Mouse (Mus musculus) hindbrain, embryonic 15.5 days (tissue): ENCODE results near the gene D1Ertd622e. TPM values are rescaled to one million over a fixed set of nuclear protein-coding genes. Genes with fewer than 3 reads are reported as not detected.
A peak's percentile ranks its signal among the peaks of the same experiment; 100 is the strongest.

Experiments
- ATAC-seq: fragments of 200-750 bp; cut with Nextera tagmentation; 2 replicates; pipeline ENCODE4 v1.8.0; 2017; ENCODE audit warnings: low read depth, moderate number of reproducible peaks, moderate TSS enrichment; ENCODE audit not compliant: low FRiP score
- H3K27ac ChIP-seq: fragments of 300-500 bp; sonication (generic); replicated peaks from 2 replicates; pipeline ENCODE4 v1.5.1; 2015; ENCODE audit warnings: mild to moderate bottlenecking, inconsistent platforms
- H3K27me3 ChIP-seq: fragments of 300-500 bp; sonication (generic); 2 replicates; pipeline ENCODE4 v1.6.1; 2015; ENCODE audit warnings: control low read depth, inconsistent platforms
- H3K36me3 ChIP-seq: fragments of 300-500 bp; sonication (generic); 2 replicates; pipeline ENCODE4 v1.6.1; 2015; ENCODE audit warnings: control low read depth, inconsistent platforms
- H3K4me1 ChIP-seq: fragments of 300-500 bp; sonication (generic); replicated peaks from 2 replicates; pipeline ENCODE4 v1.6.1; 2015; ENCODE audit warnings: control low read depth, inconsistent platforms
- H3K4me2 ChIP-seq: fragments of 300-500 bp; sonication (generic); 2 replicates; pipeline ENCODE4 v1.6.1; 2015; ENCODE audit warnings: moderate library complexity, mild to moderate bottlenecking, inconsistent platforms
- H3K4me3 ChIP-seq: fragments of 300-500 bp; sonication (generic); 2 replicates; pipeline ENCODE4 v1.5.1; 2015; ENCODE audit warnings: mild to moderate bottlenecking, inconsistent platforms
- H3K9ac ChIP-seq: fragments of 300-500 bp; sonication (generic); 2 replicates; pipeline ENCODE4 v1.6.1; 2015; ENCODE audit warnings: inconsistent platforms
- H3K9me3 ChIP-seq: fragments of 300-500 bp; sonication (generic); 2 replicates; pipeline ENCODE4 v1.6.1; 2016; ENCODE audit warnings: control low read depth, inconsistent platforms
- WGBS: fragments of 180-500 bp; shearing (Covaris S2); methylation state at CpG from one replicate; pipeline ENCODE4 v1.1.7; 2015; 5-methylcytosine and 5-hydroxymethylcytosine counted together
- polyA plus RNA-seq: library from polyadenylated mRNA; unstranded; fragments of >200 nt; fragmentation: Nextera tagmentation; extraction: Ambion mirVana; gene quantifications from 2 replicates; pipeline ENCODE4 v1.2.1, GENCODE M21; 2015

The D1Ertd622e gene
- polyA plus RNA-seq, result 55.6 and 57.3 TPM in 2 replicates

GRCm38 (mm10) chr1:97661406-97662241, at the start of gene D1Ertd622e:
TSS of gene D1Ertd622e (minus strand) at chr1:97662074.
- Histone ChIP-seq H3K9me3 (no peaks in the 10 kb centered on the region), H3K4me3 (peak within 1 kb of the TSS; percentile 95), H3K4me2 (peak within 1 kb of the TSS; percentile 76), H3K27me3 (no peaks in the 10 kb centered on the region), H3K27ac (peak within 1 kb of the TSS; percentile 99), H3K4me1 (peaks cover 41% of the 10 kb centered on the region), H3K9ac (peak within 1 kb of the TSS; percentile 99), H3K36me3 (no peaks in the 10 kb centered on the region)
- WGBS, result under 1% methylated on average over 69 of the region's 106 CpGs
- ATAC-seq, result peak; percentile 95

- 90% methylated on average over 3 of the region's 3 CpGs for WGBS
- Histone ChIP-seq H3K4me1 (no peaks in the 10 kb centered on the region), H3K27me3 (no peaks in the 10 kb centered on the region), H3K4me3 (no peak overlapping the region), H3K4me2 (no peak overlapping the region), H3K36me3 (peaks cover 52% of the 10 kb centered on the region), H3K27ac (no peak overlapping the region), H3K9ac (no peak overlapping the region), H3K9me3 (no peaks in the 10 kb centered on the region)
- no peak for ATAC-seq
Measured at GRCm38 (mm10) chr1:97710520-97710919, 48.6 kb upstream of the D1Ertd622e start.

GRCm38 (mm10) chr1:97705389-97705788, 43.5 kb upstream of the D1Ertd622e start:
- no peak overlapping the region for H3K4me2 ChIP-seq
- no peaks in the 10 kb centered on the region for H3K9me3 ChIP-seq
- no peaks in the 10 kb centered on the region for H3K27me3 ChIP-seq
- H3K36me3 ChIP-seq, result peaks cover 19% of the 10 kb centered on the region
- ATAC-seq, result no peak
- no peak overlapping the region for H3K27ac ChIP-seq
- no peak overlapping the region for H3K9ac ChIP-seq
- H3K4me1 ChIP-seq, result no peaks in the 10 kb centered on the region
- H3K4me3 ChIP-seq, result no peak overlapping the region

- no peaks in the 10 kb centered on the region for H3K9me3 ChIP-seq
- no peaks in the 10 kb centered on the region for H3K4me1 ChIP-seq
- no peaks in the 10 kb centered on the region for H3K27me3 ChIP-seq
- no peak overlapping the region for H3K27ac ChIP-seq
- no peak overlapping the region for H3K4me2 ChIP-seq
- H3K36me3 ChIP-seq, result peaks cover 19% of the 10 kb centered on the region
- 88% methylated on average over 1 of the region's 1 CpGs for WGBS
- ATAC-seq, result no peak
- H3K4me3 ChIP-seq, result no peak overlapping the region
- H3K9ac ChIP-seq, result no peak overlapping the region
Measured at GRCm38 (mm10) chr1:97704646-97705045, 42.8 kb upstream of the D1Ertd622e start.

GRCm38 (mm10) chr1:97698956-97699570, 37.2 kb upstream of the D1Ertd622e start:
- ATAC-seq, result peak; percentile 84
- Histone ChIP-seq H3K36me3 (no peaks in the 10 kb centered on the region), H3K9me3 (no peaks in the 10 kb centered on the region), H3K27me3 (no peaks in the 10 kb centered on the region), H3K4me3 (no peak overlapping the region), H3K27ac (no peak overlapping the region), H3K4me2 (no peak overlapping the region), H3K9ac (no peak overlapping the region), H3K4me1 (0 out of 2 replicates have a peak, but pooled peaks cover 4% of the 10 kb centered on the region)
- 23% methylated on average over 11 of the region's 11 CpGs for WGBS

GRCm38 (mm10) chr1:97697273-97697672, 35.4 kb upstream of the D1Ertd622e start:
- Histone ChIP-seq H3K27me3 (no peaks in the 10 kb centered on the region), H3K27ac (no peak overlapping the region), H3K4me3 (no peak overlapping the region), H3K4me2 (no peak overlapping the region), H3K9me3 (no peaks in the 10 kb centered on the region), H3K9ac (no peak overlapping the region), H3K4me1 (0 out of 2 replicates have a peak, but pooled peaks cover 4% of the 10 kb centered on the region), H3K36me3 (no peaks in the 10 kb centered on the region)
- WGBS, result 100% methylated on average over 1 of the region's 1 CpGs
- no peak for ATAC-seq

- Histone ChIP-seq H3K36me3 (no peaks in the 10 kb centered on the region), H3K9me3 (no peaks in the 10 kb centered on the region), H3K4me2 (no peak overlapping the region), H3K9ac (no peak overlapping the region), H3K4me1 (no peaks in the 10 kb centered on the region), H3K4me3 (no peak overlapping the region), H3K27ac (no peak overlapping the region), H3K27me3 (no peaks in the 10 kb centered on the region)
- ATAC-seq, result no peak
Measured at GRCm38 (mm10) chr1:97693825-97694224, 32.0 kb upstream of the D1Ertd622e start.

- H3K4me1 ChIP-seq, result no peaks in the 10 kb centered on the region
- no peak overlapping the region for H3K27ac ChIP-seq
- no peak overlapping the region for H3K9ac ChIP-seq
- no peak for ATAC-seq
- 17% methylated on average over 3 of the region's 3 CpGs for WGBS
- no peaks in the 10 kb centered on the region for H3K27me3 ChIP-seq
- no peaks in the 10 kb centered on the region for H3K9me3 ChIP-seq
- H3K36me3 ChIP-seq, result no peaks in the 10 kb centered on the region
- no peak overlapping the region for H3K4me2 ChIP-seq
- no peak overlapping the region for H3K4me3 ChIP-seq
Measured at GRCm38 (mm10) chr1:97688756-97689155, 26.9 kb upstream of the D1Ertd622e start.

GRCm38 (mm10) chr1:97676526-97677177, 14.8 kb upstream of the D1Ertd622e start:
- Histone ChIP-seq H3K27ac (no peak overlapping the region), H3K9me3 (no peaks in the 10 kb centered on the region), H3K36me3 (no peaks in the 10 kb centered on the region), H3K9ac (no peak overlapping the region), H3K4me2 (no peak overlapping the region), H3K27me3 (no peaks in the 10 kb centered on the region), H3K4me1 (no peaks in the 10 kb centered on the region), H3K4me3 (no peak overlapping the region)
- WGBS, result 84% methylated on average over 4 of the region's 4 CpGs
- no peak for ATAC-seq

GRCm38 (mm10) chr1:97676115-97676514, 14.2 kb upstream of the D1Ertd622e start:
- ATAC-seq, result no peak
- H3K36me3 ChIP-seq, result no peaks in the 10 kb centered on the region
- H3K27ac ChIP-seq, result no peak overlapping the region
- H3K4me3 ChIP-seq, result no peak overlapping the region
- no peaks in the 10 kb centered on the region for H3K9me3 ChIP-seq
- H3K4me1 ChIP-seq, result no peaks in the 10 kb centered on the region
- H3K9ac ChIP-seq, result no peak overlapping the region
- H3K27me3 ChIP-seq, result no peaks in the 10 kb centered on the region
- no peak overlapping the region for H3K4me2 ChIP-seq
- 64% methylated on average over 2 of the region's 2 CpGs for WGBS

- no peaks in the 10 kb centered on the region for H3K9me3 ChIP-seq
- H3K9ac ChIP-seq, result no peak overlapping the region
- no peak overlapping the region for H3K4me2 ChIP-seq
- H3K27ac ChIP-seq, result no peak overlapping the region
- H3K36me3 ChIP-seq, result no peaks in the 10 kb centered on the region
- no peak overlapping the region for H3K4me3 ChIP-seq
- WGBS, result 82% methylated on average over 2 of the region's 2 CpGs
- ATAC-seq, result no peak
- H3K27me3 ChIP-seq, result no peaks in the 10 kb centered on the region
- no peaks in the 10 kb centered on the region for H3K4me1 ChIP-seq
Measured at GRCm38 (mm10) chr1:97672849-97673248, 11.0 kb upstream of the D1Ertd622e start.

GRCm38 (mm10) chr1:97667288-97667687, 5.4 kb upstream of the D1Ertd622e start:
- no peaks in the 10 kb centered on the region for H3K27me3 ChIP-seq
- H3K27ac ChIP-seq, result no peak overlapping the region
- no peaks in the 10 kb centered on the region for H3K9me3 ChIP-seq
- H3K4me3 ChIP-seq, result no peak overlapping the region
- H3K36me3 ChIP-seq, result no peaks in the 10 kb centered on the region
- H3K9ac ChIP-seq, result no peak overlapping the region
- no peak for ATAC-seq
- no peak overlapping the region for H3K4me2 ChIP-seq
- WGBS, result 92% methylated on average over 1 of the region's 1 CpGs
- H3K4me1 ChIP-seq, result peaks cover 5% of the 10 kb centered on the region; the same call in 1 of the 2 replicates
